Mouse (Mus musculus) olfactory bulb, adult 2 months (tissue): ENCODE measurements around the gene Zbtb3.

Experiments used
- CTCF ChIP-seq: fragments of 200-500 bp; IDR thresholded peaks from 2 replicates; pipeline ENCODE4 v1.5.1; 2012; ENCODE audit warnings: low read depth, mild to moderate bottlenecking, low read length, moderate library complexity; ENCODE audit not compliant: insufficient read depth
- POLR2A ChIP-seq: fragments of 200-500 bp; IDR thresholded peaks from 2 replicates; pipeline ENCODE4 v1.6.1; 2012; ENCODE audit warnings: mild to moderate bottlenecking, low read depth, low read length, moderate library complexity; ENCODE audit not compliant: insufficient read depth

DNA sequence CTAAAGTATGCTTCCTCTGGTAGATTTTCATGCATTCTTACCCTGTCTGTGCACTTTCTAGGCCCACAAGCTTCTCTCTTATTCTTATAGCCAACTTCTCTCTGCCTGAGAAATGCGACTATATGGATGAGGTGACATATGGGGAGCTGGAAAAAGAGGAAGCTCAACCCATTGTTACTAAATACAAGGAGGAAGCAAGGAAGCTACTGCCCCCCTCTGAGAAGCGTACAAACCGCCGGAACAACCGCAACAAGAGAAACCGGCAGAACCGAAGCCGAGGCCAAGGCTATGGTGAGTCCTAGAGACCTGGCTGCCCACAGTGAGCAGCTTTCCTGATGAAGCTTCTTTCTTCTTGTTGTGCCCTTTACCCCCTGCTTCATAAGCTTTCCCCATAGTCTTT, 27.3 kb downstream of the Zbtb3 start, which contains the start of gene AC129217.1:
- no peak for TF ChIP-seq POLR2A
- no peak for TF ChIP-seq CTCF
